Mouse (Mus musculus) fat pad, adult 2 months (tissue): ENCODE results near the gene Olfr536.
"Not testable (repeated sequence)": the region's sequence is repeated elsewhere in the genome, so short reads cannot be mapped to it uniquely, and the experiment has no call there.

Experiments used
- DNase-seq: peaks from one replicate; pipeline ENCODE4 v3.0.0-alpha.2; 2011; ENCODE audit warnings: low read depth, low spot score; ENCODE audit errors: extremely low read depth

Olfr536 gene

DNA sequence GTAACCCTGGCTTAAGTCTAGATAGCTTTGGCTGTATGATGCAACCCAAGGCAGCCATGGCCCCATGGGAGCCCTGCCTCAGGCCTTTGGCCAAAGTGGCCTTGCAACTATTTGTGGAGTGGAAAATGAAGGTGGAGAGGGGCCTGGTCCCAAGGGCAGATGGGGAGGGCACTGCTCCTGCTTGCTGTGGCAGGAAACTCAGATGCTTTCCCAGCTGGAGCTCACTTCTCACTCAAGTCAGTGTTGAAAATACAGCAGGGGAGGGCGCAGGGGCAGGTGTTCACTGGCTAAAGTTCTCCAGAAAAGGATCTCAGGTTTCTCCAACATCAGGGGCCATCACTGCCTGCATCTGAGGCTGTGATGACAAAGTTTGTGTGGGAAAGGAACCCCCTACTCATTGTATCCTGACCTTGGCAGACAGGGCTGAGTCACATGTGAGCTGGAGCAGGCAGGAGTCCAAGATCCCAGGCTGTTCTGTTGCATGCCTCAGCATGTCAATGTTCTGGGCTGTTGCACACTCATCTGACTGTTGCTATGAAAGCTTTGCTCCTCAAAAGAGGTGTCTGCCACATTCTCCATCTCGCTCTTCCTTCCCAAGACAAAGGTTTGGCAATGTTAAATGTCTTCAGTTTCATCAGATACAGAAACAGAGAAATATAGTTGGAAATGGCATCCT is at the start of gene Olfr536:
Gene Olfr536 (minus strand): TSS at position 51 of the 676 bp plus-strand sequence.
- DNase-seq: not testable (repeated sequence)

- DNase-seq: no peak
Measured at GRCm38 (mm10) chr7:140539746-140540145, 32.5 kb upstream of the Olfr536 start.

- DNase-seq: no peak
Measured at GRCm38 (mm10) chr7:140494702-140495101, 12.5 kb downstream of the Olfr536 start.

- no peak for DNase-seq
Measured at GRCm38 (mm10) chr7:140494231-140494630, 13.0 kb downstream of the Olfr536 start.

GRCm38 (mm10) chr7:140488981-140489380 is 18.2 kb downstream of the Olfr536 start:
- no peak for DNase-seq

- DNase-seq: no peak
Measured at GRCm38 (mm10) chr7:140483916-140484315, 23.3 kb downstream of the Olfr536 start, which contains the start of gene Olfr535. Gene Olfr535 (plus strand): TSS chr7:140484216.

GRCm38 (mm10) chr7:140478733-140479132 is 28.5 kb downstream of the Olfr536 start:
- no peak for DNase-seq

GRCm38 (mm10) chr7:140477886-140478285 is 29.3 kb downstream of the Olfr536 start:
- no peak for DNase-seq

- not testable (repeated sequence) for DNase-seq
Measured at GRCm38 (mm10) chr7:140463070-140463469, 44.1 kb downstream of the Olfr536 start, which contains the start of gene Olfr533. Gene Olfr533 (plus strand): TSS chr7:140463370.
